Mouse (Mus musculus): ENCODE results near the gene Gm3839. TPM values are rescaled to one million over a fixed set of nuclear protein-coding genes. Genes with fewer than 3 reads are reported as not detected.
"Not testable (repeated sequence)": the region's sequence is repeated elsewhere in the genome, so short reads cannot be mapped to it uniquely, and the experiment has no call there.

Gene Gm3839
- polyA plus RNA-seq (2014; fragmentation: Nextera tagmentation; extraction: Ambion mirVana): 1.8 and 2.3 TPM in 2 replicates

GRCm38 (mm10) chr14:11356626-11357025, at the start of gene Gm3839:
Gene Gm3839, minus strand, starts transcription at chr14:11356726.
- H3K9me3 ChIP-seq (ENCODE audit: control insufficient read depth, low read length); H3K36me3 ChIP-seq (ENCODE audit: control insufficient read depth, insufficient read depth, low read length); H3K9ac ChIP-seq (ENCODE audit: low read depth, low read length); H3K4me1 ChIP-seq (ENCODE audit: control insufficient read depth, insufficient read depth, low read length); H3K27ac ChIP-seq (ENCODE audit: low read depth, low read length); H3K4me2 ChIP-seq (replicated peaks; ENCODE audit: low read depth, low read length); ATAC-seq (ENCODE audit: low FRiP score, low TSS enrichment); H3K27me3 ChIP-seq (ENCODE audit: control insufficient read depth, insufficient read depth, low read length); H3K4me3 ChIP-seq (ENCODE audit: low read length): not testable (repeated sequence)

- Histone ChIP-seq H3K27me3 (ENCODE audit: control insufficient read depth, insufficient read depth, low read length) (no peaks in the 10 kb centered on the region), H3K4me2 (replicated peaks; ENCODE audit: low read depth, low read length) (no peak overlapping the region), H3K4me3 (ENCODE audit: low read length) (no peak overlapping the region), H3K36me3 (ENCODE audit: control insufficient read depth, insufficient read depth, low read length) (no peaks in the 10 kb centered on the region), H3K4me1 (ENCODE audit: control insufficient read depth, insufficient read depth, low read length) (no peaks in the 10 kb centered on the region), H3K9ac (ENCODE audit: low read depth, low read length) (no peak overlapping the region), H3K9me3 (ENCODE audit: control insufficient read depth, low read length) (no peaks in the 10 kb centered on the region), H3K27ac (ENCODE audit: low read depth, low read length) (no peak overlapping the region)
- 48% methylated on average over 9 of the region's 9 CpGs for WGBS
- ATAC-seq (ENCODE audit: low FRiP score, low TSS enrichment): no peak
Observed at GRCm38 (mm10) chr14:11405661-11406060, 49.1 kb upstream of the Gm3839 start.

GRCm38 (mm10) chr14:11377846-11378245, 21.3 kb upstream of the Gm3839 start:
- H3K4me1 ChIP-seq (ENCODE audit: control insufficient read depth, insufficient read depth, low read length): no peaks in the 10 kb centered on the region
- ATAC-seq (ENCODE audit: low FRiP score, low TSS enrichment): no peak
- H3K27me3 ChIP-seq (ENCODE audit: control insufficient read depth, insufficient read depth, low read length): no peaks in the 10 kb centered on the region
- H3K9me3 ChIP-seq (ENCODE audit: control insufficient read depth, low read length): no peaks in the 10 kb centered on the region
- H3K4me2 ChIP-seq (replicated peaks; ENCODE audit: low read depth, low read length): no peak overlapping the region
- no peak overlapping the region for H3K4me3 ChIP-seq (ENCODE audit: low read length)
- no peaks in the 10 kb centered on the region for H3K36me3 ChIP-seq (ENCODE audit: control insufficient read depth, insufficient read depth, low read length)
- H3K9ac ChIP-seq (ENCODE audit: low read depth, low read length): no peak overlapping the region
- H3K27ac ChIP-seq (ENCODE audit: low read depth, low read length): no peak overlapping the region
- WGBS: 88% methylated on average over 3 of the region's 3 CpGs

- no peak for ATAC-seq (ENCODE audit: low FRiP score, low TSS enrichment)
- Histone ChIP-seq H3K27me3 (ENCODE audit: control insufficient read depth, insufficient read depth, low read length) (no peaks in the 10 kb centered on the region), H3K4me2 (replicated peaks; ENCODE audit: low read depth, low read length) (no peak overlapping the region), H3K36me3 (ENCODE audit: control insufficient read depth, insufficient read depth, low read length) (no peaks in the 10 kb centered on the region), H3K4me1 (ENCODE audit: control insufficient read depth, insufficient read depth, low read length) (no peaks in the 10 kb centered on the region), H3K9me3 (ENCODE audit: control insufficient read depth, low read length) (no peaks in the 10 kb centered on the region), H3K9ac (ENCODE audit: low read depth, low read length) (no peak overlapping the region), H3K27ac (ENCODE audit: low read depth, low read length) (no peak overlapping the region), H3K4me3 (ENCODE audit: low read length) (no peak overlapping the region)
- 60% methylated on average over 5 of the region's 5 CpGs for WGBS
Observed at GRCm38 (mm10) chr14:11375225-11375624, 18.7 kb upstream of the Gm3839 start.

- H3K9me3 ChIP-seq (ENCODE audit: control insufficient read depth, low read length): peaks cover 3% of the 10 kb centered on the region; the same call in 1 of the 2 replicates
- no peaks in the 10 kb centered on the region for H3K36me3 ChIP-seq (ENCODE audit: control insufficient read depth, insufficient read depth, low read length)
- no peak overlapping the region for H3K4me2 ChIP-seq (replicated peaks; ENCODE audit: low read depth, low read length)
- no peaks in the 10 kb centered on the region for H3K4me1 ChIP-seq (ENCODE audit: control insufficient read depth, insufficient read depth, low read length)
- WGBS: 74% methylated on average over 3 of the region's 3 CpGs
- no peak for ATAC-seq (ENCODE audit: low FRiP score, low TSS enrichment)
- no peak overlapping the region for H3K9ac ChIP-seq (ENCODE audit: low read depth, low read length)
- no peak overlapping the region for H3K4me3 ChIP-seq (ENCODE audit: low read length)
- no peak overlapping the region for H3K27ac ChIP-seq (ENCODE audit: low read depth, low read length)
- no peaks in the 10 kb centered on the region for H3K27me3 ChIP-seq (ENCODE audit: control insufficient read depth, insufficient read depth, low read length)
Observed at GRCm38 (mm10) chr14:11346086-11346485, 10.4 kb downstream of the Gm3839 start.

GRCm38 (mm10) chr14:11329993-11330392, 26.5 kb downstream of the Gm3839 start:
- Histone ChIP-seq H3K27me3 (ENCODE audit: control insufficient read depth, insufficient read depth, low read length) (no peaks in the 10 kb centered on the region), H3K9me3 (ENCODE audit: control insufficient read depth, low read length) (peaks cover 3% of the 10 kb centered on the region; the same call in 1 of the 2 replicates), H3K4me3 (ENCODE audit: low read length) (no peak overlapping the region), H3K4me2 (replicated peaks; ENCODE audit: low read depth, low read length) (no peak overlapping the region), H3K27ac (ENCODE audit: low read depth, low read length) (no peak overlapping the region), H3K4me1 (ENCODE audit: control insufficient read depth, insufficient read depth, low read length) (no peaks in the 10 kb centered on the region), H3K36me3 (ENCODE audit: control insufficient read depth, insufficient read depth, low read length) (no peaks in the 10 kb centered on the region), H3K9ac (ENCODE audit: low read depth, low read length) (no peak overlapping the region)
- no peak for ATAC-seq (ENCODE audit: low FRiP score, low TSS enrichment)
- 57% methylated on average over 2 of the region's 2 CpGs for WGBS

- no peak for ATAC-seq (ENCODE audit: low FRiP score, low TSS enrichment)
- Histone ChIP-seq H3K9ac (ENCODE audit: low read depth, low read length) (no peak overlapping the region), H3K27ac (ENCODE audit: low read depth, low read length) (no peak overlapping the region), H3K36me3 (ENCODE audit: control insufficient read depth, insufficient read depth, low read length) (no peaks in the 10 kb centered on the region), H3K27me3 (ENCODE audit: control insufficient read depth, insufficient read depth, low read length) (no peaks in the 10 kb centered on the region), H3K4me1 (ENCODE audit: control insufficient read depth, insufficient read depth, low read length) (no peaks in the 10 kb centered on the region), H3K4me2 (replicated peaks; ENCODE audit: low read depth, low read length) (no peak overlapping the region), H3K4me3 (ENCODE audit: low read length) (no peak overlapping the region), H3K9me3 (ENCODE audit: control insufficient read depth, low read length) (no peaks in the 10 kb centered on the region)
- WGBS: 30% methylated on average over 2 of the region's 2 CpGs
Observed at GRCm38 (mm10) chr14:11307079-11307478, 49.4 kb downstream of the Gm3839 start.

GRCm38 (mm10) chr14:11287956-11288355, 68.6 kb downstream of the Gm3839 start:
- not testable (repeated sequence) for H3K9me3 ChIP-seq (ENCODE audit: control insufficient read depth, low read length); ATAC-seq (ENCODE audit: low FRiP score, low TSS enrichment); H3K4me2 ChIP-seq (replicated peaks; ENCODE audit: low read depth, low read length); H3K36me3 ChIP-seq (ENCODE audit: control insufficient read depth, insufficient read depth, low read length); H3K9ac ChIP-seq (ENCODE audit: low read depth, low read length); H3K27ac ChIP-seq (ENCODE audit: low read depth, low read length); H3K27me3 ChIP-seq (ENCODE audit: control insufficient read depth, insufficient read depth, low read length); H3K4me1 ChIP-seq (ENCODE audit: control insufficient read depth, insufficient read depth, low read length); H3K4me3 ChIP-seq (ENCODE audit: low read length)
- WGBS: 83% methylated on average over 3 of the region's 3 CpGs

GRCm38 (mm10) chr14:11257161-11257705, 99.3 kb downstream of the Gm3839 start:
- Histone ChIP-seq H3K4me3 (ENCODE audit: low read length) (no peak overlapping the region), H3K4me2 (replicated peaks; ENCODE audit: low read depth, low read length) (no peak overlapping the region), H3K36me3 (ENCODE audit: control insufficient read depth, insufficient read depth, low read length) (no peaks in the 10 kb centered on the region), H3K4me1 (ENCODE audit: control insufficient read depth, insufficient read depth, low read length) (no peaks in the 10 kb centered on the region), H3K9ac (ENCODE audit: low read depth, low read length) (no peak overlapping the region), H3K27ac (ENCODE audit: low read depth, low read length) (no peak overlapping the region), H3K27me3 (ENCODE audit: control insufficient read depth, insufficient read depth, low read length) (no peaks in the 10 kb centered on the region), H3K9me3 (ENCODE audit: control insufficient read depth, low read length) (no peaks in the 10 kb centered on the region)
- WGBS: 85% methylated on average over 4 of the region's 4 CpGs
- no peak for ATAC-seq (ENCODE audit: low FRiP score, low TSS enrichment)
